Mouse (Mus musculus) adrenal gland, postnatal 25 days (tissue): ENCODE measurements around the gene Anapc15. TPM values are rescaled to one million over a fixed set of nuclear protein-coding genes. Genes with fewer than 3 reads are reported as not detected.

Source experiments
- DNase-seq: peaks from one replicate; pipeline ENCODE4 v3.0.0; 2021; ENCODE audit warnings: mixed read lengths
- long read RNA-seq: library from polyadenylated mRNA; stranded (forward); transcript quantifications from one replicate; pipeline ENCODE4 v2.0.0, GENCODE M21; 2021
- total RNA-seq: library from RNA; stranded (reverse); gene quantifications from 2 replicates; pipeline ENCODE4 v1.2.3, GENCODE M21; 2021

Anapc15 gene
- 26.7 and 41.7 TPM in 2 replicates for total RNA-seq
- long read RNA-seq, partial matches to known transcripts = 0 of 9 reads
- long read RNA-seq, other reads (novel, unspliced or antisense) = 5 of 9 reads

- no peak for DNase-seq
These were observed at the start of gene Anapc15 for GRCm38 (mm10) chr7:101863415-101863814. Gene Anapc15 (plus strand): TSS chr7:101863715.

GRCm38 (mm10) chr7:101817861-101818401 is 45.6 kb upstream of the Anapc15 start, which contains the start of gene Phox2a:
Gene Phox2a (plus strand): TSS chr7:101818313.
- DNase-seq = peak; percentile 47

GRCm38 (mm10) chr7:101820295-101821030 is 43.1 kb upstream of the Anapc15 start:
- DNase-seq = no peak

GRCm38 (mm10) chr7:101821571-101822501 is 41.7 kb upstream of the Anapc15 start:
- peak; percentile 59 for DNase-seq

- peak; percentile 59 for DNase-seq
These were observed 40.4 kb upstream of the Anapc15 start for GRCm38 (mm10) chr7:101822836-101823757.

GRCm38 (mm10) chr7:101823758-101824630 is 39.5 kb upstream of the Anapc15 start:
- no peak for DNase-seq

GRCm38 (mm10) chr7:101830373-101830772 is 33.1 kb upstream of the Anapc15 start:
- no peak for DNase-seq

- no peak for DNase-seq
These were observed 32.1 kb upstream of the Anapc15 start for GRCm38 (mm10) chr7:101831437-101831836.

- DNase-seq = no peak
These were observed 31.1 kb upstream of the Anapc15 start for GRCm38 (mm10) chr7:101832372-101832771.

GRCm38 (mm10) chr7:101833352-101833751 is 30.2 kb upstream of the Anapc15 start:
- no peak for DNase-seq

- no peak for DNase-seq
These were observed 29.5 kb upstream of the Anapc15 start for GRCm38 (mm10) chr7:101833916-101834584.

- DNase-seq = no peak
These were observed 28.6 kb upstream of the Anapc15 start for GRCm38 (mm10) chr7:101834903-101835302.

- DNase-seq = no peak
These were observed 27.9 kb upstream of the Anapc15 start for GRCm38 (mm10) chr7:101835457-101836109.

GRCm38 (mm10) chr7:101836271-101837153 is 27.0 kb upstream of the Anapc15 start:
- peak; percentile 77 for DNase-seq

GRCm38 (mm10) chr7:101837154-101837605 is 26.3 kb upstream of the Anapc15 start:
- no peak for DNase-seq

- peak; percentile 88 for DNase-seq
These were observed 25.7 kb upstream of the Anapc15 start, which contains the start of gene Inppl1 for GRCm38 (mm10) chr7:101837606-101838471. Gene Inppl1 (minus strand): TSS chr7:101838229.

GRCm38 (mm10) chr7:101844186-101844585 is 19.3 kb upstream of the Anapc15 start:
- no peak for DNase-seq
